Mouse (Mus musculus) kidney, postnatal 14 days (tissue): ENCODE measurements around the gene Ldb1.

Source experiments
- DNase-seq: peaks from one replicate; pipeline ENCODE4 v3.0.0; 2022; ENCODE audit warnings: mixed read lengths

The Ldb1 gene

DNA sequence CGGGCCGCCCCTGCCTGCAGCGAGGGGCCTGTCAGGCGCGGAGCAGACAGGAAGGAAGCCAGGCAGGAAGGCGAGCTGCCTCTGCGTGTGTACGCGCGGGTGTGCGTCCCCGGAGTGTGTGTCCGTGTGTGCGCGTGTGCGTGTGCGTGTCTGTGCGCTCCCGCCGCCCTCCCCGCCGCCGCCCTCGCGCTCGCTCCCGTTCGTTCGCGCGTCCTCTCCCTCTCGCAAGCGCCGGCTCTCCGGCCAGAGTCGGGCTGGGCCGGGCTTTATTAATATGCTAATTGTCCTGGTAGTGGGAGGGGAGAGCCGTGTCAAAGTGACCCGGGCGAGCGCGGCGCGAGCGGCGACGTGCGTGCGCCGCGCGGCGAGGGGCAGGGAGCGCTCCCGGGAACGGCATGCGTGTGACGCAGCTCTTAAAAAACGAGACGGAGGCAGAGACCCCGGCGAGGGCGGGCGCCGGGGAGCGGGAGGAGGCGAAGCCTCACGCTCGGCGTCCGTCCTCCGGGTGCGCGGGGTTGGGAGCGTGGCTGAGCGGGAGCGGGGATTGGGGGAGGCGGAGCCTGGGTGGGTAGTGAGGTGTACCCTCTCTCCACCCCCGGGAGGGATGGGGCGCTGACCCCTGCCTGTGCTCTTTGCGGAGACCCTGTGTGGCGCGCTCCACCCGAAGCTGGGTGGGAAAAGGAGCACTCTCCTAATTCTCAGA lies at the start of gene Ldb1:
Gene Ldb1 (minus strand): TSS at position 222 of the 703 bp plus-strand sequence.
- DNase-seq: peak; percentile 93

DNA sequence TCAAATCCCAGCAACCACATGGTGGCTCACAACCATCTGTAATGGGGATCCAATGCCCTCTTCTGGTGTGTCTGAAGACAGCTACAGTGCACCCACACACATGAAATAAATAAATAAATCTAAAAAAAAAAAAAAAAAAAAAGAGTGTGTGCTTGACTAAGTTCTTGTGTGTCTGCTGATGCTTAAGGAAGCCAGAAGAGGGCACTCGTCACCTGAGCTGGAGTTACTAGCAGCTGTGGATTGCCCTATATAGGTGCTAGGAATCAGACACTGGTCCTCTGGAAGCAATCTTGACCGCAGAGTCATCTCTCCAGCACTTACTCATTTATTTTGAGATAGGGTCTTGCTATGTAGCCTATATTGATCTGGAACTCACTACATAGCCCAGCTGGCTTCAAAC lies 49.1 kb upstream of the Ldb1 start:
- DNase-seq: no peak

DNA sequence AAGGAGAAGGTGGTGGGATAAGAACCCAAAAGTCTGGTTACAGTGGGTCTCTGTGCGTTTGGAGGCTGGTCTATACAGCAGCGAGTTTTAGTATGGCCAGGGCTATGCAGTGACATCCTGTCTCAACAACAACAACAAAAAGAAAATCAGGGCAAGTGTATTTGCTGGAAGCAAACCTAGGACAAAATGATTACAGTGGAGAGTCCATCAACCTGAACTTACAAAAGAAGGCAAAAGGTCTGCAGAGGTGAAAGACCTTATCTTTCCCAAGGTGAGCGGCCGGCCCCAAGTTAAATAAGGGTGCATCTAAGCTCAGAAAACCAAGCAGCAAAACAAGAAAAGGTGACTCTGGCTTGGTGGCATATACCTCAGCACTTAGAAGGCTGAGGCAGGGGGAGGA lies 46.6 kb upstream of the Ldb1 start:
- no peak for DNase-seq

DNA sequence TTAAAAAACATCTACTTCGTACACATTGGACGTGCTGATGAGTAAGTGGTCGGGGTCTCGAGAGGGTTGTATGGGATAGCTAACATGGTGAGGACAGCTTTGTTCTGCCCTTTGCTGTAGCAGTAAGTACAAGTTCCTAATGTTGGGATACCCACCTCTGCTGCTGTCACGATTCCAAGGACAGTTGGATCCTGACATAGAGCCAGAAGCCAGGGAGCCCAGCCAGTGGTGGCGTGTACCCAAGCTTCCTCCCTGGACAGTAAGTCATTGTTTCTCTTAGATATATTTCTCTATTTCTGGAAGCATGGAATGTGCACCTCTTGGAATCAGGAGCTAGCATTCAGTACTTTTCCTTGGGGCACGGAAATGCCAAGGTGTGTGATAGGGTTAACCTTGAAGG lies 42.9 kb upstream of the Ldb1 start:
- peak; percentile 19 for DNase-seq

DNA sequence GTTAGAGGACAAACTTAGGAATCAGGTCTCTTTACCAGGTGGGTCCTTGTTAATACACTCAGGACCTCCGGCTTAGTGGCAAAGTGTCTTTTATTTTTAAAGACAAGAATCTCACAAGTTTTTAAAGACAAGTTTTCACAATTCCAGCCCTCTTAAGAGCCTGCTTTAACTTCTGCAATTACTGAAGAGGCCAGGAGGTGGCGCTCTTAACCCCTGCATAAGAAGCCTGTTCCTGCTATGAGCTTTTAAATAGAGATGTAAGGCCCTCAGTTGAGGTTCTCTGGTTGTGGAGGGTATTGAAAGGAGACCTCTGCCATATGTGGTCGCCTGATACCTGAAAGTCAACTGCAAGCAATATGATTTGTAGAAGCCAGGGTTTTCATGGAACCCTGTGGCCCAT lies 41.3 kb upstream of the Ldb1 start:
- DNase-seq: peak; percentile 50

DNA sequence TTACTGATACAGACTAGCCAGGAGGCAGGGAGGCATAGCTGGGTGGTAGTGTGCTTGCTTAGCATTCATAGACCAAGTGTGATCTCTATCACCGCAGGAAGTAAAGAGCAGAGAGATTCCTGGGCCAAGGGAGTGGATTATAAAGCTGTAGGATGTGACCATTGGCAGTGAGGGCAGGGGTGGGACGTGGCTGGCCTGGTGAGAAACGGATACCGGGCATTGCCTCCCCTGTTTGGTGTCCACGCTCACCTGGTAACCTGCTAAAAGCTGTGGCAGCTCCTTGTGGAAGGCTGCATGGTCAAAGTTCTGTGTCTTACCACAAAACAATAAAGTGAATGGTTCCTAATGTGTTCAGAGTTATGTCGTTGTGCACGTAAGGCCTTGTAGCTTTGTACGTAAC lies 40.2 kb upstream of the Ldb1 start:
- DNase-seq: no peak

DNA sequence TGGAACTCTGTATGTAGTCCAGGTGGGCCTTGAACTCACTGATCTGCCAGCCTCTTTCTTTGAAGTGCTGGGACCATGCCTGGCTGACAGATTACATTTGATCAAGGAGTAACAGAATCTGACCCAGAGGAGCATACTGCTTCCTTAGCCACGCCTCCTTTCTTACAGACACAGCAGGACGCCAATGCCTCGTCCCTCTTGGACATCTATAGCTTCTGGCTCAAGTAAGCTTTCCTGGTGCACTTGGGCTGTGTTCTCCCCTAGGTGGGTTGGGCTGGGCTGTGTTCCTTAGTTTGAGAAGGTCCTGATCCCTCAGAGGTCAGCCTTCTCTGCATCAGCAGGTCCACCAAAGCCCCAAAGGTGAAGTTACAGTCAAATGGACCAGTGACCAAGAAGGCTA lies 33.5 kb upstream of the Ldb1 start:
- DNase-seq: no peak

DNA sequence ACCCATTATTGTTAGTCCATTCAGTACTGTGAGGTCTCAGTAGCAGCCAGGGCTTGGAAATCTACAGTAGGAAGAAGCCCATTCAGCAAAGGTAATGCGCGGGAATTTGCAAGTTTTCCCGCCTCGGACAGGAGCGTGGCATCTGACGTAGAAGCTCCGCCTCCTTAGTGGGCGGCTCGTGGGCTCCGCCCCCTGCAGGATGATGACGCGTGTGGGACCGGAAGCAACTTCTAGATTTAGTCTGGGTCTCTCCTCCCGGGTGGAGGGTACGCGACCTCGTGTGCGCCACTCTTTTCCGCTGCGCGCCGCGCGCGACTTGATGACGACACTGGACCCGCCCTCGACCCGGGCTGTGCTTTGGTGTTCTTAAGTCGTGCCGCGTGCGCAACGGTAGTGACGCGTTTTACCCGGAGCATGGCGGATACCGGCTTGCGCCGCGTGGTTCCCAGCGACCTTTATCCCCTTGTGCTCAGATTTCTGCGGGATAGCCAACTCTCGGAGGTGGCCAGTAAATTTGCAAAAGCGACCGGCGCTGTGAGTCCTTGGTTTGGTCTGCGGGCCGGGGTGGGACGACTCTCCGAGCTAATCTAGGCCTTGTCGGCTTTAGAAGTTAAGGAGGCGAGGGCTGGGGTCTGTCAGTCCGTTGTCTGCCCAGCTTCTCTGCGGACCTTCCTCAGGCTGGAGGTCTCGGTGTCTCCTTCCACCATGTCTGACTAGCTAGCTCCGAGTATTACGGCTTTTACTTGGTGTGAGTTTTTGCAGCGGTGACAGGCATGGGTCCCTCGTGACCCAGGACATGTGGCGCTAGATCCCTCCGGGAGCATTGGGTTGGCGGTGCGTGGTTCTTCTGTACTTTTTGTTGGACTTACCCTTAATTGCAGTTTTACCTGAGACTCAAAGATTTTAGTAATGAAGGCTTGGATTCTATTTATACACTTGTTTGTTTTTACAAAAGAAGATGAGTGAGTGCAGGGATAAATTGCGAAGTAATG lies 30.9 kb upstream of the Ldb1 start, which contains the start of gene Nolc1:
Gene Nolc1 (plus strand): TSS at position 248 of the 992 bp plus-strand sequence.
- DNase-seq: peak; percentile 100

DNA sequence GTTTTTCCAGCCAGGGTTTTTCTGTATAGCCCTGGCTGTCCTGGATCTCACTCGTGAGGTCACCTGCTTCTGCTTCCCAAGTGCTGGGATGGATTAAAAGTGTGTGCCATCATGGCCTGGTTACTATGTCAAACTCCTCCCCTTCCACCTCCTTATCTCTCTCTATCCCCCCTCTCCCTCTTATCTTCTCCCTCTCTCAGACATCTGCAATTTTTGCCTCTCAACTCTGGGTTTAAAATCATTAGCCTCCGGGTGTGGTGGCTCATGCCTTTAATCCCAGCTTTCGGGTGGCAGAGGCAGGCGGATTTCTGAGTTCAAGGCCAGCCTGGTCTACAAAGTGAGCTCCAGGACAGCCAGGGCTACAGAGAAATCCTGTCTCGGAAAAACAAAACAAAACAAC lies 29.3 kb upstream of the Ldb1 start:
- DNase-seq: no peak

DNA sequence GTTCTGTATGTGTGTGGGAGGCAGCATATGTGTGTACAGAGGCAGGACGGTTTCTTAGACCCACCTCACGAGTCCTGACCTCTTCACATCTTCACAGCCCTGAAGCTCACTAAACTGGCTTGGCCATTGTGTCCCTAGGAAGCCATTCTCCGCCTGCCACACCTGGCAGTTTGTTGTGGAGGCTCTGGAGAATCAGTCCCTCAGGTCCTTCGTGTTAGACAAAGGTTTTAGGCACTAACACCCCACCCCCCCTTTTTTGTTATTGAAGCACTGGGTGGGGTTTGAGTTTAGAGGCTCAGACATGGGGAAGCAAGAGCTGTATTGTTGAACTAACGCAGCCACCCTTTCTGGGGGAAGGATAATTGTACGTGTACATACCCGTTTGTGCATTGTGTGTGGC lies 28.3 kb upstream of the Ldb1 start:
- no peak for DNase-seq

DNA sequence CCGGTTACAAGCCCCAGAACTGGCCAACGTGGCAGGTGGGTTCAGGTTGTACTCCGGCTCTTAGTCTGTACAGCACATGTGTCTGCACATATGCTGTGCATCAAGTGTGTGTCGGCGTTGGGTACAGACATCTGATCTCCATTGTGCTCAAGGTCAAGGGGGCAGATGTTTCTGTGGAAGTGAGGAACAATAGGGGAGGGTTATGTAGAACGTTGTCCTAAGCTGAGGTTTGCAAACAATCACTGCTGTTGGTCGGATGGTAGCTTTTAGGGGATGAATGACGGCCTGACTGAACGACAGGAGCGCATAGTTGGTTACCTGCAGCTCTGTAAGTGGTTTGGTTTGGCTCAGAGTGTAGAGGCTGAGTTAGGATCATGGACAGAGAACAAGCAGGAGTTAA lies 23.0 kb upstream of the Ldb1 start:
- DNase-seq: no peak

DNA sequence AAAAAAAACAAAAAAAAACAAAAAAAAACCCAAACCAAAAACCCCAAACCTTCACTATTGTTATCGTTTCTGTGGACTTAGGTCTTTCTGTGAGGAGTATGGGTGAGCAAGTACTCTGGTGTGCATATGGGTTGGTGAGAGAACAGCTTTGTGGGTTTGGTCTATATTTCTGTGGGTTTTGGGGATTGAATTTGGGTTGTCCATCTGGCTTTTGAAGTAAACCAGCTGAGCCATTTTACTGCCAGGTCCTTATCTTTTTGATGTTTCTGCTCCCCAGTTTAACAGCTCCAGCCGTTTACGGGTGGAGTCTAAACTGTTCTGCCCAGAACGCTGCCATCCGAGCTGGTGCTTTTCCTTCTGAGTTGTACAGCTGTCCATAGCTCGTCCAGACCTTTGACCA lies 15.8 kb upstream of the Ldb1 start:
- no peak for DNase-seq

DNA sequence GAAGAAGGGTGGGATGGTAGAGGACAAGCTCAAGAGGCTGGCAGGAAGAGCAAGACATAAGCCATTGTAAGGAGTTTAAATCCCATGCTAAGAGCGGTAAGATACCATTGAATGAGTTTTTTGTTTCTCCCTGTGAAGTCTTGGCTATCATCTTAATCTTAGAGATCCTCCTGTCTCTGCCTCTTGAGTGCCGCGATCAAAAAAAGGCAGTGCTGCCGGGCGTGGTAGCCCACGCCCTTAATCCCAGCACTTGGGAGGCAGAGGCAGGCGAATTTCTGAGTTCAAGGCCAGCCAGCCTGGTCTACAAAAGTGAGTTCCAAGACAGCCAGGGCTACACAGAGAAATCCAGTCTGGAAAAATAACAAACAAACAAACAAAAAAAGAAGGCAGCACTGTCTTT lies 13.5 kb upstream of the Ldb1 start:
- DNase-seq: no peak

DNA sequence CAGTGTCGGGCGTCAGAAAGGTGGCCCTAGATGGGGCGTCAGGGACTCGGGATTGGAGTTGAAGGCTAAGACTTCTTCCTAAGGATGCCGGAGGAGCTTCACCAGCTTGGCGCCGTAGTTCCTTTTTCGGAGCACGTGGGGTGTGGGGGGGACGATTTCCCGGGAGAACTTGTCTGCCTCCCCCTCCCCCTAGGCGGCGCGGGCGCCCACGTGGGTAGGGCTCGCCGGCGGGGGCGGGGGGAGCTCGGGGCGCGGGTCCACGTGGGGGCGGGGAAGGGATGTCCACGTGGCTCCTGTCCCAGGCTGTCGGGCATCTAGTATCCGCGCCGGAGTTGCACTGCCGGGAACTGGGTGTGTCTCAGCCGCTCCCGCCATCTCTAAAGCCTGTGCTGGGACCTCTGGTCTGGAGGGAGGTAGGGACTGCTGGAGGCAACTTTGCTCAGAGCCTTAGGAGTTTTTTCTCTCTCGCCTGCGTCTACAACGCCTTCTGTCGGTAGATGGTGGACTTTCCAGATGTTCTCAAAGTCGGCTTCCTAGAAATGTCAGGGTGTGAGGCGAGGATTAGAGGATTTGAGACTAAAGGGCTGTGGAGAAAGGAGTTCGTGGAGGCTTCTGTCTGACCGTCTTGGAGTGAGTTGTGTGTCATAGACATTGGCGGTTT lies 12.1 kb upstream of the Ldb1 start:
- peak; percentile 89 for DNase-seq

DNA sequence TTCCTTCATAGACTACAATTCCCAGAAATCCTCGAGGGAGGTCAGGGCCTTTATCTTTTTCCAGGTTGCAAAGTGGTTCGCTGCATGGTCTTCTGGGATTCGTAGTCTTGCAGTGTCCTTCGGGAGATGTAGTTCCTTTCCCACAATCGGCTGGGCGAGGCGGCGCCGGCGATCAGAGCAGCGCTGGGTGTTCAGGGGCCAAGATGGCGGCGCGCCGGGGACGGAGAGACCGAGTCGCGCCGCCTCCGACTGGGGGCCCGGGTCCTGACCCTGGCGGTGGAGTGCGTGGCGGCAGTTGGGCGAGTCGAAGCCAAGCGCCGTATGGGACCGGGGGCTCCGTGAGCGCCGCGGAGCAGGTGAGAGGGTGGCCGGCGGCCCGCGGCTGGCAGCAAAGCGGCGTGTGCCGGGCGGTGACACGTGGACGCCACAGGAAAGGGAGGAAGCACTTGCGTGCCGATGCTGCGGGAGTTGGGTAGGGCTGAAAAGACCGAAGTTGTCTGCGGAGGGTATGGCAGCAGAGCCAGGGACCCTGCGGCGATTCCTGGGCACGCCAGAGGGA lies 11.5 kb upstream of the Ldb1 start:
- peak; percentile 96 for DNase-seq

DNA sequence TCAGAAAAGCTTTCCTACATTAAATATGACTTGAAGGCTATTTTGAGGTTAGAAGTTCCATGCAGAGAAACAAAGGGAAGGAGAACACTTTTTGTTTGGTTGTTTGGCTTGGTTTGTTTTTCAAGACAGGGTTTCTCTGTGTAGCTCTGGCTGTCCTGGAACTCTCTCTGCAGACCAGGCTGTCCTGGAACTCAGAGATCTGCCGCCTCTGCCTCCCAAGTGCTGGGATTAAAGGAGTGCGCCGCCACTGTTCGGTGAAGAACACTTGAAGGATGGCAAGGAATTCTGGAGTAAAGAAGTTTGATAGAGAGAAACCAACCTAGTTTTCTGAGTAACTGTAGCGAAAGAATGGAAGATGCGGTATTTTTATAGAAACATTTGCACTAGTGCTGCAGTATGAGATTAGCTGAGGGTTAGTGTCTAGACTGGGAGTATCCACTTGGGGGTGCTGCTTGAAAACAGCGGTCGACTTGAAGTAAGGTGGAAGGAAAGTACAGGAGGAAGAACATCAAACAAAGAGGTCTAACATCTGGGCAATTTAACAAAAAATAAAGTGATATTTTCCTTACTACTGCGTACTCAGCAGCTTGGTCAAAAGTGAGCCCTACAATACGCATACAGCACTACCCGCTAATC lies 10.9 kb upstream of the Ldb1 start:
- DNase-seq: no peak

DNA sequence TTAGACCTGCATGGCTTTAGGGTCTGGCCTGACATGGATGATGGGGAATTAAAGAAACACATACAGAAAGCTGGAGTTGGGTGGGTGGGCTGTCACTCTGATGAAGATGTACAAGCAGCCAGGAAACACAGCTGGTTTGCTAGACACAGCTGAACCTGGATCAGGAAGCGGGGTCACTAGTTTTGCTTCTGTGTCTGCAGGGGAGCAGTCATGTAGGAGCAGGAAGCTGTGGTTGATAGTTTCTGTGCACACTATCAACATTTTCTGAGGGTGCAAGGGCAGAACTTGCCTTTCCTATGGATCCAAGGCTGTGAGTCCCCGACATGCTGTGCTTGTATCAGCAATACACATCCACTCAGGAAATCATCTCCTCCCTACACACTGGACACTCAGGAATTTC lies 5.4 kb upstream of the Ldb1 start:
- DNase-seq: no peak

DNA sequence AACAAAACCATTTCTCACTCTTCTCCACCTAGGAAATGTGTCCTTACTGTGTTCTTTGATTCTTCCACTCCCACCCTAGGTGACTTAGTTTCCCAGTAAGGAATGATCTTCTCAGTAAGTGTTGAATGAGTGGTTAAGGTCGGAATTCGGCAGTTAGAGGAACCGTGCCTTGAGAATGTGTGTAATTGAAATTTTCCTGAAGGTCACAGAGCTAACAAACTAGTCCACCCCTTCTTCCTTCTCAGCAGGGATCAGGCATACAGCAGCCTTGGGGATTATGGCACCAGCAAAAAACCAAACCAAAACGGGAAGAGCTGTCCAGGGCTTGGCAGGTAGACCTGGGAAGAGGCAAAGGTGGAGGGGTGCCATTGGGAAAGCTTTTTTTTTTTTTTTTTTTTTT lies 4.1 kb upstream of the Ldb1 start:
- DNase-seq: no peak

DNA sequence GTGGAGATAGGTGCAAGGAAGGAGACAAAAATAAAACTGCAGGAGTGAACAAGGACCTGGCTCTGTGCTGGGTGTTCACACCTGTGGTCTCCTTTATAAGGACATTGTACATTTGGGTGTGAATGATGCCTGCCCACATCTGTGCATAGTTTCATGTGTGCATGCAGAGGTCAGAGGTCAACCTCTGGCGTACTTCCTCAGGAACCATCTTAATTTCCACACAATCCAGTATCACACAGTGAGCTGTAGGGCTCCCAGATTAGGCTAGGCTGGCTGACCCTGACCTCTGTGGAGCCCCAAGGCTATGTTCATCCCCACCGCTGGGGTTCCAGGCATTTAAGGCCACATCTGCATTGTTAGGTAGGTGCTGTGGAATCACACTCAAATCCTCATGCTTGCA lies 2.4 kb upstream of the Ldb1 start:
- DNase-seq: no peak

DNA sequence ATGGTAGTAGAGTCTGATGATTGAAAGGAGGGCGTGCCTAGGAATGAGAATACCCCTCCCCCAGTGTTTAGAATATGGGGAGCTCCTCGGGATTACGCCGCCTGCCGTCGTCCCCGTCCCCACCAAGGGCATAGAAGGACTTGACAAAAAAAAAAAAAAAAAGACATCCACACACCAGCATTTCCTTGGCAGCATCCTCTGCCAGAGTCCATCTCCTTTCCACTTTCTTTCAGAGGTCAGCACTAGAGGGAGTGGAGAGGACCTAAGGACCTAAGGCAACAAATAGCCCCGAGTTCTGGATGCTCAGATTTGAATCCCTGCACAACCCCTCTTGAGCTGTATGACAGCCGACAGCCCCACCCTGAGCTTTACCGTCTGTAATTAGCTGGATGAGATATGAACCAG lies 1.6 kb upstream of the Ldb1 start:
- DNase-seq: peak; percentile 32

DNA sequence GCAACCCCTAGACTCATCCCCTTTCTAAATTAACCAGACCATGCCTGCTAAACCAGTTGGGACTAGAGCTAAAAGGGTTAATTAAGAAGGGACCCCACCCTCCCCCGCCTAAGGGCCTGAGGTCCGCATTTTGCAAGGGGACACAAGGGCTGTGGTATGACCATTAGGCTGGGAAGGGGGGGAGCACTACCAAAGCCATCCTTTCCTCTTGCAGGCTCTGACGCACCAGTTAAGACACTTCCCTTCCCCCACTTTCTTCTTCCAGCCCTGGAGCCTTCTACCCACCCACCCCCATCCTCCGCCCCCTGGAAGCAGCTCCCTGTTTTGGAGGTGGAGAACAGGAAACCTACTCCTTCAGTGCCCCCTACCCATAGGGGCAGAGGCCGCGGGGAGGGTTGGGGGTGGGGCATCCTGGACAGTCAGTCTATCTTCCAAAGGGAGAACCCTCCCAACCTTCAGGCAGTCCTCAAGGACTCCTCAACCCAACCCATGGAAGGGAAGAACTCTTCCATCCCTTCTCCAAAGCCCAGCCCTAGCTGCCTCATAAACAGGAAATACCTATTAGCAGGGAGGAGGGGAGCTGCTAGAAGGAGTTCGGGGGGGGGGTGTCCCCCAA lies 790 bp upstream of the Ldb1 start:
- peak; percentile 79 for DNase-seq
